Mouse (Mus musculus) intestine, embryonic 14.5 days (tissue): ENCODE measurements around the gene Olfr1026. TPM values are rescaled to one million over a fixed set of nuclear protein-coding genes. Genes with fewer than 3 reads are reported as not detected.

ENCODE experiments used
- ATAC-seq: fragments of 200-750 bp; cut with Nextera tagmentation; replicated peaks from 2 replicates; pipeline ENCODE4 v1.8.0; 2017; ENCODE audit warnings: low read depth, moderate number of reproducible peaks, moderate TSS enrichment, moderate library complexity; ENCODE audit not compliant: low FRiP score, low TSS enrichment
- DNase-seq: peaks from one replicate; pipeline ENCODE4 v3.0.0-alpha.2; 2018; ENCODE audit warnings: low spot score
- H3K27ac ChIP-seq: fragments of 300-500 bp; sonication (generic); 2 replicates; pipeline ENCODE4 v1.5.1; 2014; ENCODE audit warnings: low read depth, mild to moderate bottlenecking, control low read depth
- H3K27me3 ChIP-seq: fragments of 300-500 bp; sonication (generic); replicated peaks from 2 replicates; pipeline ENCODE4 v1.6.1; 2014; ENCODE audit warnings: low read length, control low read depth; ENCODE audit not compliant: control insufficient read depth, insufficient read depth
- H3K36me3 ChIP-seq: fragments of 300-500 bp; sonication (generic); 2 replicates; pipeline ENCODE4 v1.6.1; 2014; ENCODE audit warnings: low read length, control low read depth; ENCODE audit not compliant: control insufficient read depth, insufficient read depth
- H3K4me1 ChIP-seq: fragments of 300-500 bp; sonication (generic); replicated peaks from 2 replicates; pipeline ENCODE4 v1.6.1; 2014; ENCODE audit warnings: low read length, control low read depth, mixed read lengths; ENCODE audit not compliant: control insufficient read depth, insufficient read depth
- H3K4me2 ChIP-seq: fragments of 300-500 bp; sonication (generic); 2 replicates; pipeline ENCODE4 v1.6.1; 2014; ENCODE audit warnings: low read length
- H3K4me3 ChIP-seq: fragments of 300-500 bp; sonication (generic); 2 replicates; pipeline ENCODE4 v1.5.1; 2014; ENCODE audit warnings: low read depth, low read length, control low read depth, mixed read lengths
- H3K9ac ChIP-seq: fragments of 300-500 bp; sonication (generic); 2 replicates; pipeline ENCODE4 v1.6.1; 2014; ENCODE audit warnings: mild to moderate bottlenecking, low read length
- H3K9me3 ChIP-seq: fragments of 300-500 bp; sonication (generic); 2 replicates; pipeline ENCODE4 v1.6.1; 2016; ENCODE audit warnings: low read length, control low read depth; ENCODE audit not compliant: control insufficient read depth
- WGBS: fragments of 180-500 bp; shearing (Covaris S2); extraction: QIAGEN DNeasy Blood & Tissue Kit; methylation state at CpG from one replicate; pipeline ENCODE4 v1.1.7; 2014; 5-methylcytosine and 5-hydroxymethylcytosine counted together
- polyA plus RNA-seq: library from polyadenylated mRNA; unstranded; fragments of >200 nt; fragmentation: Nextera tagmentation; extraction: Ambion mirVana; gene quantifications from 2 replicates; pipeline ENCODE4 v1.2.1, GENCODE M21; 2014

The Olfr1026 gene
- polyA plus RNA-seq, result not detected in 2 replicates

DNA sequence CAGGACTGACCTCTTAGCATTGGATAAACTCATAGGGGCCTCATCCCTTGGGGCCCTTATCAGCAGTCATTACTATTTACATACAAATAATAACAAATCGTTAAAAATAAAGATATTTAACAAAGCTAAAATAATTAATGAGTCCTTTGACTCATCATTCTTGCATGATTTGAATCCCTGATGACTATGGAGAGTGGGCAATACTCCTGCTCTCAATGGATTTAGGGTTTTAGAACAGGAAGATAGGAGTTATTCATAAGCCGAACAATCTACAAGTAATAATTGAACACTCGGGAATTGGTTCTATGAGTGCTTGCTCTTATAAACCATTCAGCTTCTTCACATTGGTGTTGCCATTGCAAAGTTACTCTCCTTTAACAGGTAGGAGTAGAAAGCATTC, at the start of gene Olfr1026:
Gene Olfr1026 (plus strand): TSS at position 301 of the 400 bp plus-strand sequence.
- H3K27ac ChIP-seq, result no peak within 1 kb of the TSS
- no peak within 1 kb of the TSS for H3K4me2 ChIP-seq
- no peaks in the 10 kb centered on the region for H3K9me3 ChIP-seq
- H3K36me3 ChIP-seq, result no peaks in the 10 kb centered on the region
- DNase-seq (no peak), ATAC-seq (no peak)
- H3K27me3 ChIP-seq, result no peaks in the 10 kb centered on the region
- H3K4me3 ChIP-seq, result no peak within 1 kb of the TSS
- no peak within 1 kb of the TSS for H3K9ac ChIP-seq
- 82% methylated on average over 3 of the region's 3 CpGs for WGBS
- H3K4me1 ChIP-seq, result no peaks in the 10 kb centered on the region

DNA sequence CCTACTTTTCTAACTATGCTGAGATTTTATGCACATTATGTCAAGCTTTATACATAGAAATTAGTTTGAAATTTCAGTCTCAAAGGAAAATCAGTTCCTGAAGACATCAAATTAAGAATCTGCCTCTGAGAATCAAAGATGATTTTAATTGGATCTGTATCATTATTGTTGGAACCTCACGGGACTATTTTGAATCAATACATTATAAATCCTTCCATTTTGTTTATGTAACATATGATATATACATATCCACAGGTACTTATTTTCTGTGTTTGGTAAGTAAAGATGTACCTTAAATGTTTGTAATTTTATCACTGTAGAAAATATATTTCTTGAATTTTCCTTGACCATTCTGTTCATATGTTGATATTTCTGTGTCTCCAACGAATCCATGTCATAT, 36.0 kb upstream of the Olfr1026 start, which contains the start of gene Olfr1023:
Gene Olfr1023 (plus strand): TSS at position 301 of the 400 bp plus-strand sequence.
- H3K9me3 ChIP-seq, result no peaks in the 10 kb centered on the region
- H3K36me3 ChIP-seq, result no peaks in the 10 kb centered on the region
- ATAC-seq (no peak), DNase-seq (no peak)
- no peak within 1 kb of the TSS for H3K4me2 ChIP-seq
- 67% methylated on average over 2 of the region's 2 CpGs for WGBS
- H3K9ac ChIP-seq, result no peak within 1 kb of the TSS
- no peaks in the 10 kb centered on the region for H3K4me1 ChIP-seq
- H3K27me3 ChIP-seq, result no peaks in the 10 kb centered on the region
- no peak within 1 kb of the TSS for H3K27ac ChIP-seq
- no peak within 1 kb of the TSS for H3K4me3 ChIP-seq

DNA sequence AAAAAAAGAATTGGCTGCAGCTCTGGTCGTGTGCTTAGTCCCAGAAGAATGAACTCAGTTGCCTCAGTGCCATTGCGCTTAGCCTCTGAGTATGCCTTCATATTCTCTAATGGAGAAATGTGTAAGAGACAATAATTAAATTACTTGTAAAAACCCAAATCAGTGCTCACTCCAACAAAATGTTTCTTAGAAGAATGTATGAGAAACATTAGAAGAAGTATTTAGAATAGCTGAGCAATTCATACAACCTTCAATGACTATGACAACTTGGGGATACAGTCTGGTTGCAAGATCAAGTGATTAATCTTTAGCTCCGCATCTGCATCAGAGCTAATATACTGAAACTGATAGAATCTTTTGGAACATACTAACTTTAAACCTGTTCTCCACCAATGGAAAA, 16.4 kb upstream of the Olfr1026 start, which contains the start of gene Olfr1024:
Gene Olfr1024 (minus strand): TSS at position 101 of the 400 bp plus-strand sequence.
- no peak for ATAC-seq

DNA sequence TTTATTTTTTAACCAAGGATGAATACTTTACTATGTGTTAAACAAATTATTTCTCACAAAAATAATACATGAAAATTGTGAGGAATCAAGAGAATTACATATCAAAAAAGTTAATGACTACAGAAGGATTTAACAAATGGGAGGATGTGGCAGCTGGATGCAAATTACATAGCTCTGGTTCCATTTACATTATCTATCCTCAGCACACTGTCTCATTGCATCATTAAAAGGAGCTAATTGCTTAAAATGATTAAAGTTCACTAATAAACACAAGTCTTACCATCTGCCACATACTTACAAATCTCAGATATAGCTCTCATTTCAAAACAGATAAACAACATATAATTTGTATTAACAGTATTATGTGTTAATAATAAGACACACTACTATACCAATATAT, 8.2 kb upstream of the Olfr1026 start:
- no peaks in the 10 kb centered on the region for H3K27me3 ChIP-seq
- no peaks in the 10 kb centered on the region for H3K36me3 ChIP-seq
- no peak overlapping the region for H3K4me3 ChIP-seq
- no peaks in the 10 kb centered on the region for H3K4me1 ChIP-seq
- no peak overlapping the region for H3K4me2 ChIP-seq
- no peak overlapping the region for H3K9ac ChIP-seq
- no peaks in the 10 kb centered on the region for H3K9me3 ChIP-seq
- H3K27ac ChIP-seq, result no peak overlapping the region
- ATAC-seq, result no peak
- DNase-seq, result no peak

More for the DNA sequence above, 16.4 kb upstream of the Olfr1026 start, which contains the start of gene Olfr1024:
- H3K9ac ChIP-seq, result no peak within 1 kb of the TSS
- H3K4me3 ChIP-seq, result no peak within 1 kb of the TSS
- no peak for DNase-seq
- no peaks in the 10 kb centered on the region for H3K36me3 ChIP-seq
- no peak within 1 kb of the TSS for H3K27ac ChIP-seq
- no peaks in the 10 kb centered on the region for H3K27me3 ChIP-seq
- WGBS, result 78% methylated on average over 3 of the region's 3 CpGs
- no peak within 1 kb of the TSS for H3K4me2 ChIP-seq
- H3K4me1 ChIP-seq, result no peaks in the 10 kb centered on the region
- no peaks in the 10 kb centered on the region for H3K9me3 ChIP-seq

DNA sequence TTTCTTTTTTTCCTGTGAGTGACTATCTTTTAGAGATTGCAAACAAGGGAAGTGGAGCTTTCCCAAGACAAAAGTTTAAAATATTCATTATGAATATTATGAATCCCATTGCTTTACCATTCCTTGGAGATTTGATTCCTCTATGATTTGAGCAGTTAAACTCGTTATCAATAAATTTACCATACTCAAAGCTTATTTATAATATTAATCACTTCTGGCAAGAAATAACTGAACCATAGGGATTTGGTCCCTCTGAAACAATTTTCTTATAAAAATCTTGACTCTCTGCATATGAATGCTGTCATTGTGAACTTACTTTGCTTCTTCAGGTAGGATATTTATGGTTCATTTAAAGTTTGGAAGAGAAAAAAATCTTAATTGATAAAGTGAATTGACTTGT, 6.5 kb upstream of the Olfr1026 start, which contains the start of gene Olfr1025-ps1:
Gene Olfr1025-ps1 (plus strand): TSS at position 301 of the 400 bp plus-strand sequence.
- no peaks in the 10 kb centered on the region for H3K36me3 ChIP-seq
- 65% methylated on average over 1 of the region's 1 CpGs for WGBS
- H3K4me1 ChIP-seq, result no peaks in the 10 kb centered on the region
- no peak within 1 kb of the TSS for H3K4me3 ChIP-seq
- ATAC-seq, result no peak
- H3K9me3 ChIP-seq, result no peaks in the 10 kb centered on the region
- DNase-seq, result no peak
- H3K27ac ChIP-seq, result no peak within 1 kb of the TSS
- H3K27me3 ChIP-seq, result no peaks in the 10 kb centered on the region
- no peak within 1 kb of the TSS for H3K9ac ChIP-seq
- no peak within 1 kb of the TSS for H3K4me2 ChIP-seq

DNA sequence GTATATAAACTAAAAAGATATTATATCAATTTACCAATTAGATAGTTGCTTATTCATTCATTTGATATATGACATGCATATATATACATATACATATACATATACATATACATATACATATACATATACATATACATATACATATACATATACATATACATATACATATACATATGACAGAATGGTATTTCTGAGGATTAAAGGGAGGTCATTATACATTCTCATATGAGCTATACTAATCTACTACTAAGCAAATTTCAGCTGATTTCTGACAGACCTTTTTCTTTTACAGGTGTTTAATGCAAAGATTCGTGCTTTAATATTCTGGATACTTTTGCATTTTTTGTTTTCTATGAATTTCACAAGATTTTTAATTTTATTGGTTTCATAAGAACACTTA, 28.8 kb downstream of the Olfr1026 start, which contains the start of gene Olfr1028:
Gene Olfr1028 (plus strand): TSS at position 301 of the 400 bp plus-strand sequence.
- Histone ChIP-seq H3K27me3 (no peaks in the 10 kb centered on the region), H3K4me2 (no peak within 1 kb of the TSS), H3K9ac (no peak within 1 kb of the TSS), H3K9me3 (no peaks in the 10 kb centered on the region), H3K4me3 (no peak within 1 kb of the TSS), H3K4me1 (no peaks in the 10 kb centered on the region), H3K27ac (no peak within 1 kb of the TSS), H3K36me3 (no peaks in the 10 kb centered on the region)
- ATAC-seq, result no peak
- WGBS, result 89% methylated on average over 1 of the region's 1 CpGs
- no peak for DNase-seq

DNA sequence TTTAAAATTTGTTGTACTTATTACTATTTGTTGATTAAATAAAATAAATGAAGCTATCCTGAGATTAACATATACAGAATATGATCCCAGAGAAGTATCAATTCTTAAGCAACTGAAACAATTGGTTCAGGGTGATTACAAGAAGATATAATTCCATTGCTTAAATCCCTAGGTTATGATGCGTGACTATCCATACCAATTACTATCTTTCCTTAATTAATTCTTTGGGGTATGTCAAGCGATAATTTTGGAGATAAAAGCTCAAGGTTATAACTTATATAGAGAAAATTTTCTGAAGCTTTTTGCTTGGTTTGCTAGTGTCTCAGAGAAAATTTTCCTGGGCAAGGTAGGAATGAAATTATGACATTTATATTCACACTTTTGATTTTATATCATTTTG, 52.2 kb downstream of the Olfr1026 start, which contains the start of gene Olfr1029:
Gene Olfr1029 (plus strand): TSS at position 301 of the 400 bp plus-strand sequence.
- WGBS, result 92% methylated on average over 2 of the region's 2 CpGs
- DNase-seq (no peak), ATAC-seq (no peak)
- Histone ChIP-seq H3K9ac (no peak within 1 kb of the TSS), H3K4me3 (no peak within 1 kb of the TSS), H3K36me3 (no peaks in the 10 kb centered on the region), H3K27me3 (no peaks in the 10 kb centered on the region), H3K27ac (no peak within 1 kb of the TSS), H3K9me3 (no peaks in the 10 kb centered on the region), H3K4me2 (no peak within 1 kb of the TSS), H3K4me1 (no peaks in the 10 kb centered on the region)

Other genes with a start within 250 kb of the Olfr1026 start
- not detected in 2 replicates for gene Olfr1006, start 242.8 kb upstream of the Olfr1026 start, polyA plus RNA-seq
- gene Olfr1008, start 232.1 kb upstream of the Olfr1026 start, polyA plus RNA-seq, result not detected in 2 replicates
- gene Olfr1009, start 206.1 kb upstream of the Olfr1026 start, polyA plus RNA-seq, result not detected in 2 replicates
- not detected in 2 replicates for gene Olfr1012, start 158.8 kb upstream of the Olfr1026 start, polyA plus RNA-seq
- not detected in 2 replicates for gene Olfr1013, start 154.5 kb upstream of the Olfr1026 start, polyA plus RNA-seq
- gene Olfr1014, start 148.8 kb upstream of the Olfr1026 start, polyA plus RNA-seq, result not detected in 2 replicates
- gene Olfr1015, start 139.5 kb upstream of the Olfr1026 start, polyA plus RNA-seq, result not detected in 2 replicates
- gene Olfr1016, start 119.0 kb upstream of the Olfr1026 start, polyA plus RNA-seq, result not detected in 2 replicates
- not detected in 2 replicates for gene Olfr1018, start 103.1 kb upstream of the Olfr1026 start, polyA plus RNA-seq
- not detected in 2 replicates for gene Olfr1019, start 76.1 kb upstream of the Olfr1026 start, polyA plus RNA-seq
- not detected in 2 replicates for gene Olfr1020, start 74.5 kb upstream of the Olfr1026 start, polyA plus RNA-seq
- gene Olfr1022, start 53.0 kb upstream of the Olfr1026 start, polyA plus RNA-seq, result not detected in 2 replicates
- not detected in 2 replicates for gene Olfr1023, start 35.9 kb upstream of the Olfr1026 start, polyA plus RNA-seq
- not detected in 2 replicates for gene Olfr1024, start 16.5 kb upstream of the Olfr1026 start, polyA plus RNA-seq
- not detected in 2 replicates for gene Olfr1025-ps1, start 6.4 kb upstream of the Olfr1026 start, polyA plus RNA-seq
- gene Olfr1028, start 28.9 kb downstream of the Olfr1026 start, polyA plus RNA-seq, result not detected in 2 replicates
- not detected in 2 replicates for gene Olfr1029, start 52.3 kb downstream of the Olfr1026 start, polyA plus RNA-seq
- not detected in 2 replicates for gene Olfr1030, start 57.7 kb downstream of the Olfr1026 start, polyA plus RNA-seq
- not detected in 2 replicates for gene Olfr1031, start 68.7 kb downstream of the Olfr1026 start, polyA plus RNA-seq
- gene Olfr1032, start 84.0 kb downstream of the Olfr1026 start, polyA plus RNA-seq, result not detected in 2 replicates
- 2.3 and 2.7 TPM in 2 replicates for gene Olfr1033, start 99.1 kb downstream of the Olfr1026 start, polyA plus RNA-seq
- gene Olfr1034, start 124.3 kb downstream of the Olfr1026 start, polyA plus RNA-seq, result 0.07 TPM in 1 of 2 replicates, not detected in the other
- not detected in 2 replicates for gene Olfr1036, start 152.4 kb downstream of the Olfr1026 start, polyA plus RNA-seq
- gene Olfr1037, start 165.8 kb downstream of the Olfr1026 start, polyA plus RNA-seq, result not detected in 2 replicates
- not detected in 2 replicates for gene Olfr1039, start 214.4 kb downstream of the Olfr1026 start, polyA plus RNA-seq
- not detected in 2 replicates for gene Olfr1040, start 225.2 kb downstream of the Olfr1026 start, polyA plus RNA-seq
- gene Olfr1042, start 240.3 kb downstream of the Olfr1026 start, polyA plus RNA-seq, result not detected in 2 replicates
- not detected in 2 replicates for gene Olfr1043, start 246.0 kb downstream of the Olfr1026 start, polyA plus RNA-seq